Mouse (Mus musculus): ENCODE measurements around the gene Rnf157. TPM values are rescaled to one million over a fixed set of nuclear protein-coding genes. Genes with fewer than 3 reads are reported as not detected.
"Not testable (repeated sequence)": the region's sequence is repeated elsewhere in the genome, so short reads cannot be mapped to it uniquely, and the experiment has no call there.

Rnf157 gene
- polyA plus RNA-seq, 1 experiment: 4.4 TPM

GRCm38 (mm10) chr11:116422562-116422961 lies 9.7 kb upstream of the Rnf157 start:
- DNase-seq (ENCODE audit: low read depth, low spot score): no peak
- 98% methylated on average over 2 of the region's 2 CpGs for WGBS

DNA sequence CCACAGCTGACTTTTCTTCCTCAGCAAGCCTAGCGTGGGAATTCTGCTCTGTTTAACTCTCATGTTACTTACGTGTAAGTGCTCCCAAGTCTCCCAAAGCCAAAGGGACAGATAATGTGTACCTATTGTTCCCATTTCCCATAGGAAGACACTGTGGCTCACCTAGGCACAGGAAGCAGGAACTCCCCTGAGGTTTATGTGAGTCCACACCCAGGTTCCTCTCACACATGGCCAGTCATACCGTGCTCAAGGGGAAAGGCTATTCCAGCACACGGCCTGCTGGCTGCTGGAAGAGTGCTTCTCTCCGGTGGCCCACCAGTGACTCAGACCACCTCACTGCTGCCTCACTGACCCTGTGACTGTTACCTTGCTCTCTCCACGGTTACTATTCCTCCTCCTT lies 8.3 kb upstream of the Rnf157 start:
- no peak for DNase-seq (ENCODE audit: low read depth, low spot score)
- WGBS: 52% methylated on average over 6 of the region's 6 CpGs

DNA sequence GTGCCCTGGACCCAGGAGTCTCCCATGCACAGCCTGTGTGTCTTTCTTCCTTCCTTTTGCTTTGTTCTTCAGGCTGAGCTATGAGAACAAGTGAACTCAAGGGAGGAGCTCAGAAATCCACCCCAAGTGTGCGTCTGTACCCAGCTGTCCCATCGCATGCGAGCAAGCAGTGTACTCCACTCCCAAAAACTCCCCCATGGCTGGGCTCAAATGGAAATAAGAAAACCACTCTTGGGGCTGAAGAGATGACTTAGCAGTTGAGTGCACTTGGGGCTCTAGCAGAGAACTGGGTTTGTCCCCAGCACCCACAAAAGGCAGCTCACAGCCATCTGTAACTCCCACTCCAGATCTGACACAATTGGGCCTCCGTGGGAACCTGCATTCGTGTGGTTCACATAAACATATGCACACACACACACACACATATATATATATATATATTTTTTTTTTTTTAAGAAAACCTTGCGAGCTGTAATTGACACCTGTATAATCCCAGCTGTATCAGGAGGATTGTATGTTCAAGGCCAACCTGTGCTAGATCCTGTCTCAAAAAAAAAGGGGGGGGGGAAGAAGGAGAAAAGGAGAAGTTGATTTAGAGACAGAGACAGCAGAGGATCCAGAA lies 6.1 kb upstream of the Rnf157 start:
- WGBS: 83% methylated on average over 6 of the region's 6 CpGs
- no peak for DNase-seq (ENCODE audit: low read depth, low spot score)

GRCm38 (mm10) chr11:116418194-116418840 lies 5.5 kb upstream of the Rnf157 start:
- no peak for DNase-seq (ENCODE audit: low read depth, low spot score)

GRCm38 (mm10) chr11:116417054-116417453 lies 4.2 kb upstream of the Rnf157 start:
- 93% methylated on average over 5 of the region's 5 CpGs for WGBS
- no peak for DNase-seq (ENCODE audit: low read depth, low spot score)

More at GRCm38 (mm10) chr11:116418194-116418840, 5.5 kb upstream of the Rnf157 start:
- WGBS: 58% methylated on average over 2 of the region's 2 CpGs

DNA sequence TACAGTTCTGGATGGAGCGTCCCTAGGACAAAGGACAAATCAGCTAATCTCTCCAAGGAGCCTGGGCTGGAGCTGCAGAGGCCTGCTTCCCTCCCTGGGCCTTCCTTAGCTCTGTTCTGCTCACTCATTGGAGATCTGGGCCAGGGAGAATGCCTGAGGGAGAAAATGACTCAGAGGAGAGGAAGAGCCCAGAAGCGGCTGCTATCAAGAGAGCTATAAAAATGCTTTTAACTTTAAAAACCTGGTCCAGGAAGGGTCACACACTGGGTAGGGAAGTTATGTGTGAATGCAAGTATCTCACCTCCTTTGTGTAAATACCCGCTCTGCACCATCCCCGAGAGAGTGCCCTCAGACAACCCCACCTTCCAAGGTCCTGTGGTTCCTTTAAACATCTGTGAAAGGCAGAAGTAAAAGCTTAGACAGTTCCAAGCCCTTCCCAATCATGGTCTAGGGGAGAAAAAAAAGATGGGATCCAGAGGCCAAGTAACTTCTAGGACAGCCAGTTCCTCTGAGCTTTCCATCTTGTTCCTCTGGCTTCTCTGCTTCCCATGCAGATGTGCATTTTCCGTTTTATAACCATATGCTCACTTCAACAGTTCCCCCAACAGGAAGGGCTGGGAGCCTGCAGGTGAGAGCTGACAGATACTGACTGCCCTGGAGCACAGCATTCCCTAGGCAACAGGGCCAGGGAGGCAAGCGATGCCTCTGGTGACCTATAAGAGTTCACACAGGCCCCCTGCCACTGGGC lies 3.5 kb upstream of the Rnf157 start:
- WGBS: 42% methylated on average over 6 of the region's 6 CpGs
- no peak for DNase-seq (ENCODE audit: low read depth, low spot score)

GRCm38 (mm10) chr11:116413631-116414022 lies 795 bp upstream of the Rnf157 start:
- 69% methylated on average over 4 of the region's 4 CpGs for WGBS
- DNase-seq (ENCODE audit: low read depth, low spot score): no peak

GRCm38 (mm10) chr11:116412028-116412827 lies 604 bp downstream of the Rnf157 start:
- WGBS: 2% methylated on average over 76 of the region's 76 CpGs
- no peak for DNase-seq (ENCODE audit: low read depth, low spot score)

DNA sequence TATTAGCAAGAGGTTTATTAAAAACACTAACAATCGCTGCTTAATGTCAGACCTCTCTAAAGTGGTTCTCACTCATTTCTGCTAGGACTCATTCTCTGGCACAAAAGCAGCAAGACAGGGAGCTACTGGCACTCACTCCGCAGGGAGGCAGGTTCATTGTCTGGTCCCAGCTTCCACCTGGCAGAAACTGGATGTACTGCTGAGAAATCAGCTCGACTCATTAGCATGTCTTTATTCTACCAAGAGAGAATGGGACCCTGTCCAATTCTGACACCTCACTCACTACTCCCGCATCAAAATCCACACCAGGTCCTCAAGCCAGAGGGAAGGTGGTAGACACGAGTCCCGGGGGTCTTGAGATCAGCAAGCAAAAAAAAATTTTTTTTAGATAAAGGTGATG lies 1.2 kb downstream of the Rnf157 start:
- no peak for DNase-seq (ENCODE audit: low read depth, low spot score)
- WGBS: 68% methylated on average over 6 of the region's 6 CpGs

- DNase-seq (ENCODE audit: low read depth, low spot score): not testable (repeated sequence)
- WGBS: 92% methylated on average over 4 of the region's 4 CpGs
Observed at GRCm38 (mm10) chr11:116410415-116410814, 2.4 kb downstream of the Rnf157 start.

GRCm38 (mm10) chr11:116409008-116409407 lies 3.8 kb downstream of the Rnf157 start:
- no peak for DNase-seq (ENCODE audit: low read depth, low spot score)
- 96% methylated on average over 3 of the region's 3 CpGs for WGBS

- 89% methylated on average over 16 of the region's 16 CpGs for WGBS
- no peak for DNase-seq (ENCODE audit: low read depth, low spot score)
Observed at GRCm38 (mm10) chr11:116406231-116406728, 6.6 kb downstream of the Rnf157 start.

- WGBS: 77% methylated on average over 4 of the region's 4 CpGs
Observed at GRCm38 (mm10) chr11:116405601-116406000, 7.2 kb downstream of the Rnf157 start.

GRCm38 (mm10) chr11:116400560-116400959 lies 12.3 kb downstream of the Rnf157 start:
- no peak for DNase-seq (ENCODE audit: low read depth, low spot score)
- 9% methylated on average over 4 of the region's 4 CpGs for WGBS

More at GRCm38 (mm10) chr11:116405601-116406000, 7.2 kb downstream of the Rnf157 start:
- DNase-seq (ENCODE audit: low read depth, low spot score): no peak

DNA sequence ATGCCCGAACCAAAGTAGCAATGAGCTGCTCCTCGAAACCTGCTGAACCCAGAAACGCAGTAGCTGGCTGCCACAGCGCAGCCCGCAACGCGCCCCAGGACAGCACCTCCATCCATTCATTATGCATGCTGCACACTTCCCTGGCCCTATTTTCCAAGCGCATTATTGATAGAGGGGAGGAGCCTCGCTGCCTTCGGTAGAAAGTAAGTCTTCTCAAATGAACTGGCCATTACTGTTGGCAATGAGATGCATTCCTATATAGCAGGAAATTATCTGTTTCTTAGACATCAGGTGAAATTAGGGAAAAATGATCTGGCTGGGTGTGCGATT lies 14.5 kb downstream of the Rnf157 start:
- 87% methylated on average over 11 of the region's 11 CpGs for WGBS
- no peak for DNase-seq (ENCODE audit: low read depth, low spot score)

GRCm38 (mm10) chr11:116397517-116398347 lies 15.1 kb downstream of the Rnf157 start:
- no peak for DNase-seq (ENCODE audit: low read depth, low spot score)
- WGBS: 59% methylated on average over 8 of the region's 8 CpGs

DNA sequence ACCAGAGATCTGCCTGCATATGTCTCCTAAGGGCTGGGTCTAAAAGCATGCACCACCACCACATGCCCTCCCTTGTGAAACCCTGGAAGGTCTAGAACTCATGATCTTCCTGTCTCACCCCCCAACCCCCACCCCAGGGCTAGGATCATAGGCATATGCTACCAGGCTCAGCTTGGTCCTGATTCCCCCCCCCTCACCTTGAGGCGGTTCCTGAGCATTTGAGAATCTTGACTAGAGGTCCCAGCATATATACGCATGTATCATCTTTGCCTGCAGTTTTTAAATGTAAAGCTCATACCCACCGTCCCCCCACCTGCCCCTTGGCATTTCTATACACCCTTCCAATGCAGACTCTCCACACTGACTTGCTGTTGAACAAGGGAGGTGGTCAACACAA lies 15.9 kb downstream of the Rnf157 start:
- WGBS: 96% methylated on average over 3 of the region's 3 CpGs
- no peak for DNase-seq (ENCODE audit: low read depth, low spot score)

- 83% methylated on average over 11 of the region's 11 CpGs for WGBS
- DNase-seq (ENCODE audit: low read depth, low spot score): no peak
Observed at GRCm38 (mm10) chr11:116396276-116396933, 16.4 kb downstream of the Rnf157 start.

DNA sequence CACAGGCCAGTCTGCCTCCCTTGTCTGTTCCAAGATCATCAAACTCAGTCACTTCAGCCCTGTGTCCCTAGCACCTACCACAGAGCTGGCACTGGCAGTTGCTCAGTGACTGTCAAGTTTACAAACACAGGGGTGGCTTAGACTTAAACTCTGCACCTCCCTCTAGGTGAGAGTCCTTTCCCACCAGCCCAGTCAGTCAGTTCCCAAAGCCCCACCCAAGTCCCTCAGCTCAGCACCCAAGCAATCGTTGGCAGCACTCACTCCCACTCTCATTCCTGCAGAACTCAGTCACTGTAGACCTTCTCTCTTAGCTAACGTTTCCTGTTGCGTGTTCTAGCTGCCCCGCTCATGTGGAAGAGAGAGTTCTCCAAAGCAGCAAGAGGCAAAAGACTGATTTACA lies 18.1 kb downstream of the Rnf157 start:
- WGBS: 55% methylated on average over 4 of the region's 4 CpGs
- no peak for DNase-seq (ENCODE audit: low read depth, low spot score)
